Mouse (Mus musculus) heart, embryonic 14.5 days (tissue): Measurements from ENCODE around the gene Snap25. TPM values are rescaled to one million over a fixed set of nuclear protein-coding genes. Genes with fewer than 3 reads are reported as not detected.

ENCODE experiments used
- ATAC-seq: fragments of 200-750 bp; cut with Nextera tagmentation; 2 replicates; pipeline ENCODE4 v1.8.0; 2017; ENCODE audit warnings: low read depth, moderate TSS enrichment; ENCODE audit not compliant: insufficient number of reproducible peaks, insufficient read depth, low FRiP score
- H3K27ac ChIP-seq, 2 experiments: fragments of 200-500 bp in 1 of 2; fragments of 300-500 bp in 1 of 2; sonication (generic) in 1 of 2; replicated peaks in 1 of 2; 2 replicates each; pipeline ENCODE4 v1.5.1; 2012 to 2014; ENCODE audit warnings: low read depth in 2 of 2, low read length in 2 of 2, control low read depth in 1 of 2, mild to moderate bottlenecking in 1 of 2, mixed read lengths in 1 of 2; ENCODE audit not compliant: control insufficient read depth in 1 of 2, insufficient read depth in 1 of 2
- H3K27me3 ChIP-seq: fragments of 300-500 bp; sonication (generic); 2 replicates; pipeline ENCODE4 v1.6.1; 2014; ENCODE audit warnings: mild to moderate bottlenecking, low read length, control low read depth; ENCODE audit not compliant: control insufficient read depth, insufficient read depth
- H3K36me3 ChIP-seq: fragments of 300-500 bp; sonication (generic); 2 replicates; pipeline ENCODE4 v1.6.1; 2014; ENCODE audit warnings: mild to moderate bottlenecking, control low read depth, low read length, mixed read lengths; ENCODE audit not compliant: control insufficient read depth, insufficient read depth
- H3K4me1 ChIP-seq, 2 experiments: fragments of 200-500 bp in 1 of 2; fragments of 300-500 bp in 1 of 2; sonication (generic) in 1 of 2; 2 replicates each; pipeline ENCODE4 v1.6.1; 2012 to 2014; ENCODE audit warnings: low read length in 2 of 2, control low read depth in 1 of 2, mixed read lengths in 1 of 2; ENCODE audit not compliant: control insufficient read depth in 2 of 2, insufficient read depth in 2 of 2
- H3K4me2 ChIP-seq: fragments of 300-500 bp; sonication (generic); 2 replicates; pipeline ENCODE4 v1.6.1; 2014; ENCODE audit warnings: mild to moderate bottlenecking, low read length
- H3K4me3 ChIP-seq, 2 experiments: fragments of 200-500 bp in 1 of 2; fragments of 300-500 bp in 1 of 2; sonication (generic) in 1 of 2; 2 replicates each; pipeline ENCODE4 v1.5.1; 2012 to 2014; ENCODE audit warnings: low read length in 2 of 2, mild to moderate bottlenecking in 2 of 2, control low read depth in 1 of 2, low read depth in 1 of 2, moderate library complexity in 1 of 2; ENCODE audit not compliant: control insufficient read depth in 1 of 2, insufficient read depth in 1 of 2
- H3K9ac ChIP-seq: fragments of 300-500 bp; sonication (generic); 2 replicates; pipeline ENCODE4 v1.6.1; 2014; ENCODE audit warnings: mild to moderate bottlenecking, low read length
- H3K9me3 ChIP-seq: fragments of 300-500 bp; sonication (generic); 2 replicates; pipeline ENCODE4 v1.6.1; 2016; ENCODE audit warnings: low read length, control low read depth; ENCODE audit not compliant: control insufficient read depth
- WGBS: fragments of 180-500 bp; shearing (Covaris S2); extraction: QIAGEN DNeasy Blood & Tissue Kit; methylation state at CpG from one replicate; pipeline ENCODE4 v1.1.7; 2014; 5-methylcytosine and 5-hydroxymethylcytosine counted together
- polyA plus RNA-seq: library from polyadenylated mRNA; unstranded; fragments of >200 nt; fragmentation: Nextera tagmentation; extraction: Ambion mirVana; gene quantifications from 2 replicates; pipeline ENCODE4 v1.2.1, GENCODE M21; 2014

Gene Snap25
- polyA plus RNA-seq, 1 experiment from 2014 or later: 1.4 TPM

- Histone ChIP-seq H3K4me1 (no peaks in the 10 kb centered on the region), H3K9ac (no peak overlapping the region), H3K27me3 (no peaks in the 10 kb centered on the region), H3K36me3 (no peaks in the 10 kb centered on the region), H3K27ac (no peak overlapping the region), H3K4me3 (no peak overlapping the region), H3K9me3 (no peaks in the 10 kb centered on the region), H3K4me2 (no peak overlapping the region)
- no peak for ATAC-seq
- 51% methylated on average over 5 of the region's 5 CpGs for WGBS
These were observed 110.8 kb downstream of the Snap25 start for GRCm38 (mm10) chr2:136823751-136824716.

- Histone ChIP-seq H3K27me3 (no peaks in the 10 kb centered on the region), H3K4me2 (no peak overlapping the region), H3K4me1 (no peaks in the 10 kb centered on the region), H3K9me3 (no peaks in the 10 kb centered on the region), H3K9ac (no peak overlapping the region), H3K36me3 (no peaks in the 10 kb centered on the region), H3K27ac (no peak overlapping the region), H3K4me3 (no peak overlapping the region)
- no peak for ATAC-seq
- WGBS: 59% methylated on average over 4 of the region's 4 CpGs
These were observed 114.4 kb downstream of the Snap25 start for GRCm38 (mm10) chr2:136827612-136828011.

Other genes with a start within 250 kb of the Snap25 start
- 0.09 and 0.18 TPM in 2 replicates for gene Ankef1, start 211.5 kb upstream of the Snap25 start, polyA plus RNA-seq
- 50.1 and 63.0 TPM in 2 replicates for gene AL731706.2, start 172.2 kb downstream of the Snap25 start, polyA plus RNA-seq
- gene Slx4ip, start 177.8 kb downstream of the Snap25 start, polyA plus RNA-seq: 4.0 and 4.8 TPM in 2 replicates
- 41.0 and 45.4 TPM in 2 replicates for gene AL731706.1, start 177.9 kb downstream of the Snap25 start, polyA plus RNA-seq
- gene Mkks, start 177.9 kb downstream of the Snap25 start, polyA plus RNA-seq: 20.2 and 20.7 TPM in 2 replicates